In genomic region chr4:155624338-155625291, GRCm38 (mm10) we compare ENCODE assay signal across 8 mouse cellular contexts. TPM values are rescaled to one million over a fixed set of nuclear protein-coding genes. Genes with fewer than 3 reads are reported as not detected.
A peak's percentile ranks its signal among the peaks of the same experiment; 100 is the strongest.
DNase-seq lines count a peak whose midpoint lies in the region; ATAC-seq and TF ChIP-seq lines count a peak whose summit lies in the region.

Gene Cdk11b (plus strand): TSS chr4:155624854.

- in situ Hi-C loops in CH12.LX (cut with MboI; ENCODE audit: low pct_ligation_motif_present, low pct_unique_long_range_greater_than_20kb, low sequenced_read_pairs): no loop called here

- no peaks in the 10 kb centered on the region for H3K9me3 ChIP-seq in CH12.LX (replicated peaks; ENCODE audit: low read length)
- H3K9me3 ChIP-seq in forebrain, embryonic 11.5 days (ENCODE audit: control insufficient read depth, low read length): no peaks in the 10 kb centered on the region
- H3K9me3 ChIP-seq in heart, embryonic 16.5 days (replicated peaks; ENCODE audit: control insufficient read depth, low read length): no peaks in the 10 kb centered on the region
- H3K9me3 ChIP-seq in liver, embryonic 15.5 days (replicated peaks): no peaks in the 10 kb centered on the region
- no peaks in the 10 kb centered on the region for H3K9me3 ChIP-seq in neural tube, embryonic 12.5 days

- TF ChIP-seq RAD21 in CH12.LX (IDR thresholded peaks at IDR 0.05; ENCODE audit: low read depth, low read length): no peak

- DNase-seq in CH12.LX (ENCODE audit: extremely low read depth): peak; percentile 99
- peak; percentile 96 for DNase-seq in c-Kit-positive CD71-positive TER-119-negative erythroid progenitor cells, embryonic 14.5 days (ENCODE audit: low read depth)
- peak; percentile 97 for DNase-seq in forebrain, embryonic 11.5 days (ENCODE audit: low spot score)
- peak; percentile 96 to 98 for DNase-seq in kidney, postnatal 36 days
- DNase-seq in telencephalon, adult 2 months (ENCODE audit: low read depth, low spot score): peak; percentile 99

- peaks cover 25% of the 10 kb centered on the region for H3K79me2 ChIP-seq in CH12.LX (replicated peaks; ENCODE audit: control insufficient read depth, extremely low read depth, insufficient read depth, poor library complexity, severe bottlenecking)

- peak within 1 kb of the TSS; percentile 83 for H3K9ac ChIP-seq in CH12.LX (ENCODE audit: insufficient read depth, low read depth)
- H3K9ac ChIP-seq in forebrain, embryonic 11.5 days (ENCODE audit: low read length): peak within 1 kb of the TSS; percentile 88
- H3K9ac ChIP-seq in heart, embryonic 16.5 days (ENCODE audit: low read length): peak within 1 kb of the TSS; percentile 94
- H3K9ac ChIP-seq in liver, embryonic 15.5 days: peak within 1 kb of the TSS; percentile 74
- peak within 1 kb of the TSS; percentile 78 for H3K9ac ChIP-seq in neural tube, embryonic 12.5 days

- peak within 1 kb of the TSS; percentile 95 for H3K4me2 ChIP-seq in CH12.LX (ENCODE audit: insufficient read depth, low read depth, poor library complexity, severe bottlenecking)
- peak within 1 kb of the TSS; percentile 72 for H3K4me2 ChIP-seq in forebrain, embryonic 11.5 days (ENCODE audit: low read depth, low read length, severe bottlenecking)
- peak within 1 kb of the TSS; percentile 86 for H3K4me2 ChIP-seq in heart, embryonic 16.5 days (ENCODE audit: low read depth, low read length)
- H3K4me2 ChIP-seq in liver, embryonic 15.5 days: peak within 1 kb of the TSS; percentile 73
- H3K4me2 ChIP-seq in neural tube, embryonic 12.5 days (replicated peaks): peak within 1 kb of the TSS; percentile 82

- peaks cover 0 to 20% of the 10 kb centered on the region in 2 experiments; a peak in 2 of 4 replicates for H3K4me1 ChIP-seq in CH12.LX (ENCODE audit: control insufficient read depth in 1 of 2, insufficient read depth in 2 of 2)
- H3K4me1 ChIP-seq in forebrain, embryonic 11.5 days (replicated peaks; ENCODE audit: control insufficient read depth, insufficient read depth, low read length): no peaks in the 10 kb centered on the region
- H3K4me1 ChIP-seq in heart, embryonic 16.5 days (ENCODE audit: control insufficient read depth, insufficient read depth, low read length): peaks cover 8% of the 10 kb centered on the region
- H3K4me1 ChIP-seq in liver, embryonic 15.5 days (replicated peaks): peaks cover 13% of the 10 kb centered on the region
- peaks cover 12% of the 10 kb centered on the region; the same call in 1 of the 2 replicates for H3K4me1 ChIP-seq in neural tube, embryonic 12.5 days

- dilution Hi-C loops in CH12.LX (cut with MboI; ENCODE audit: extremely low pct_ligation_motif_present, extremely low pct_unique_long_range_greater_than_20kb, low sequenced_read_pairs): no loop called here

- no peaks in the 10 kb centered on the region for H3K27me3 ChIP-seq in CH12.LX (replicated peaks)
- H3K27me3 ChIP-seq in forebrain, embryonic 11.5 days (ENCODE audit: control insufficient read depth, insufficient read depth, low read length): no peaks in the 10 kb centered on the region
- H3K27me3 ChIP-seq in heart, embryonic 16.5 days (ENCODE audit: control insufficient read depth, insufficient read depth, low read length): no peaks in the 10 kb centered on the region
- no peaks in the 10 kb centered on the region for H3K27me3 ChIP-seq in liver, embryonic 15.5 days
- H3K27me3 ChIP-seq in neural tube, embryonic 12.5 days (replicated peaks): no peaks in the 10 kb centered on the region

- TF ChIP-seq CTCF in CH12.LX (conservative IDR thresholded peaks at IDR 0.05 in 1 of 2, IDR thresholded peaks at IDR 0.05 in 1 of 2; ENCODE audit: low read depth in 2 of 2, low read length in 2 of 2): no peak

- peak within 1 kb of the TSS; percentile 83 for H3K27ac ChIP-seq in CH12.LX (ENCODE audit: insufficient read depth, low read depth)
- peak within 1 kb of the TSS; percentile 55 for H3K27ac ChIP-seq in forebrain, embryonic 11.5 days (ENCODE audit: low read depth, low read length)
- peak within 1 kb of the TSS; percentile 96 for H3K27ac ChIP-seq in heart, embryonic 16.5 days (ENCODE audit: low read length)
- H3K27ac ChIP-seq in liver, embryonic 15.5 days (replicated peaks): peak within 1 kb of the TSS; percentile 94
- H3K27ac ChIP-seq in neural tube, embryonic 12.5 days: peak within 1 kb of the TSS; percentile 66; the same call in 1 of the 2 replicates

- TF ChIP-seq POLR2A in CH12.LX (IDR thresholded peaks at IDR 0.05; ENCODE audit: low read depth, low read length): peak; percentile 93

- WGBS in forebrain, embryonic 11.5 days: under 1% methylated on average over 84 of the region's 84 CpGs
- under 1% methylated on average over 84 of the region's 84 CpGs for WGBS in heart, embryonic 16.5 days
- under 1% methylated on average over 84 of the region's 84 CpGs for WGBS in liver, embryonic 15.5 days (ENCODE audit: insufficient replicate concordance)
- WGBS in neural tube, embryonic 12.5 days: under 1% methylated on average over 84 of the region's 84 CpGs

- ATAC-seq in forebrain, embryonic 11.5 days (replicated peaks; ENCODE audit: low FRiP score): peak; percentile 99
- peak; percentile 100 for ATAC-seq in heart, embryonic 16.5 days (replicated peaks; ENCODE audit: extremely low read depth, insufficient read depth, low FRiP score)
- peak; percentile 100 for ATAC-seq in liver, embryonic 15.5 days (ENCODE audit: insufficient read depth)
- ATAC-seq in neural tube, embryonic 12.5 days (ENCODE audit: low FRiP score, low read depth): peak; percentile 100

- no peak for TF ChIP-seq EP300 in CH12.LX (IDR thresholded peaks at IDR 0.05; ENCODE audit: low read length)

- peak within 1 kb of the TSS; percentile 78 to 90 (median 81) for H3K4me3 ChIP-seq in CH12.LX (replicated peaks in 1 of 3; ENCODE audit: low read depth in 2 of 3, low read length in 2 of 3, poor library complexity in 1 of 3)
- peak within 1 kb of the TSS; percentile 96 for H3K4me3 ChIP-seq in forebrain, embryonic 11.5 days (ENCODE audit: low read depth, low read length)
- H3K4me3 ChIP-seq in heart, embryonic 16.5 days (ENCODE audit: low read length): peak within 1 kb of the TSS; percentile 98
- peak within 1 kb of the TSS; percentile 94 for H3K4me3 ChIP-seq in liver, embryonic 15.5 days (replicated peaks)
- H3K4me3 ChIP-seq in neural tube, embryonic 12.5 days: peak within 1 kb of the TSS; percentile 97

- H3K36me3 ChIP-seq in CH12.LX (replicated peaks in 1 of 2; ENCODE audit: control insufficient read depth in 1 of 2, insufficient read depth in 1 of 2, low read length in 1 of 2): peaks cover 31 to 56% of the 10 kb centered on the region in 2 experiments
- no peaks in the 10 kb centered on the region; the same call in 1 of the 2 replicates for H3K36me3 ChIP-seq in forebrain, embryonic 11.5 days (ENCODE audit: control insufficient read depth, insufficient read depth, low read length)
- H3K36me3 ChIP-seq in heart, embryonic 16.5 days (ENCODE audit: control insufficient read depth, insufficient read depth): peaks cover 37% of the 10 kb centered on the region
- H3K36me3 ChIP-seq in liver, embryonic 15.5 days (replicated peaks): peaks cover 52% of the 10 kb centered on the region
- peaks cover 33% of the 10 kb centered on the region for H3K36me3 ChIP-seq in neural tube, embryonic 12.5 days

TF ChIP-seq in CH12.LX, 34 proteins besides CTCF, POLR2A, EP300 and RAD21 (continues in another document):
- TF ChIP-seq CHD2 (IDR thresholded peaks at IDR 0.05; ENCODE audit: low read length) (no peak; the same call in 1 of the 2 replicates), ZNF384 (IDR thresholded peaks at IDR 0.05; ENCODE audit: low read depth, low read length) (peak; percentile 87), USF1 (IDR thresholded peaks at IDR 0.05; ENCODE audit: low read depth, low read length) (no peak), IRF4 (IDR thresholded peaks at IDR 0.05; ENCODE audit: low read depth, low read length) (peak; percentile 59), TCF12 (IDR thresholded peaks at IDR 0.05; ENCODE audit: low read depth, low read length) (peak; percentile 72), NELFE (IDR thresholded peaks at IDR 0.05; ENCODE audit: low read depth, low read length) (peak; percentile 91), NRF1 (IDR thresholded peaks at IDR 0.05; ENCODE audit: low read depth, low read length) (peak; percentile 56), ZC3H11A (IDR thresholded peaks at IDR 0.05; ENCODE audit: low read depth, low read length) (no peak), MAX (IDR thresholded peaks at IDR 0.05; ENCODE audit: low read length) (peak; percentile 92), TBP (conservative IDR thresholded peaks at IDR 0.05; ENCODE audit: low read depth, low read length) (peak; percentile 80), BHLHE40 (IDR thresholded peaks at IDR 0.05; ENCODE audit: low read depth, low read length) (0 out of 2 replicates have a peak, but pooled peaks have one; percentile 9), GABPA (IDR thresholded peaks at IDR 0.05; ENCODE audit: insufficient replicate concordance, low read depth, low read length) (peak; percentile 80), POLR2AphosphoS2 (IDR thresholded peaks at IDR 0.05; ENCODE audit: low read depth, low read length) (peak; percentile 77; the same call in 1 of the 2 replicates), CHD1 (IDR thresholded peaks at IDR 0.05; ENCODE audit: low read depth, low read length) (no peak), ZMIZ1 (IDR thresholded peaks at IDR 0.05; ENCODE audit: low read depth, low read length) (peak; percentile 28), MXI1 (IDR thresholded peaks at IDR 0.05; ENCODE audit: low read depth, low read length) (peak; percentile 96), MEF2A (IDR thresholded peaks at IDR 0.05; ENCODE audit: borderline replicate concordance, low read depth, low read length) (peak; percentile 70), MYC (IDR thresholded peaks at IDR 0.05; ENCODE audit: low read depth, low read length) (peak; percentile 86; the same call in 1 of the 2 replicates), SIN3A (IDR thresholded peaks at IDR 0.05; ENCODE audit: low read length) (peak; percentile 95), ELF1 (IDR thresholded peaks at IDR 0.05; ENCODE audit: low read depth, low read length) (peak; percentile 97), ETS1 (conservative IDR thresholded peaks at IDR 0.05; ENCODE audit: low read depth, low read length) (peak; percentile 55; the same call in 1 of the 2 replicates), HCFC1 (IDR thresholded peaks at IDR 0.05; ENCODE audit: low read depth, low read length) (peak; percentile 93), JUND (conservative IDR thresholded peaks at IDR 0.05; ENCODE audit: low read depth, low read length) (no peak)

RNA-seq across cellular contexts. Expression of gene Cdk11b, which starts in this region (rescaled TPM):
- total RNA-seq in CH12.LX (2012; rRNA removed) (26.6 and 32.5 TPM in 2 replicates), CH12.LX (2014; rRNA removed) (13.0 and 15.6 TPM in 2 replicates)
- polyA plus RNA-seq in CH12.LX (2012; ENCODE audit: insufficient read length, low read depth): 82.0 and 106 TPM in 2 replicates
- 83.8 and 84.0 TPM in 2 replicates for polyA plus RNA-seq in forebrain, embryonic 11.5 days (2014; fragmentation: Nextera tagmentation; extraction: Ambion mirVana)
- polyA plus RNA-seq in heart, embryonic 16.5 days (2015; fragmentation: Nextera tagmentation; extraction: Ambion mirVana): 38.3 and 44.8 TPM in 2 replicates
- 18.6 and 19.9 TPM in 2 replicates for polyA plus RNA-seq in liver, embryonic 15.5 days (2015; fragmentation: Nextera tagmentation; extraction: Ambion mirVana)
- polyA plus RNA-seq in neural tube, embryonic 12.5 days (2016; fragmentation: Nextera tagmentation; extraction: Ambion mirVana): 76.8 and 79.5 TPM in 2 replicates

Comparison
In these comparisons a context has a peak if more than half of its experiments do, and no peak if none do; other contexts are left out.
1. Peak in every context shown above with its lines: DNase-seq, ATAC-seq, H3K4me3 ChIP-seq and H3K27ac ChIP-seq.